Mouse (Mus musculus) kidney, adult 2 months (tissue): ENCODE measurements at regions not wholly inside any gene's neighbourhood (a gene's known extent, or its start where the extent isn't known, plus 50 kb on each side); places are given as distances from the start of the nearest gene placed in this dataset.

Experiments
- DNase-seq: peaks from one replicate; pipeline ENCODE4 v3.0.0; 2021
- H3K27ac ChIP-seq: fragments of 200-500 bp; 2 replicates; pipeline ENCODE4 v1.5.1; 2012; ENCODE audit warnings: low read depth, low read length, control low read depth, inconsistent platforms; ENCODE audit not compliant: insufficient read depth
- H3K27me3 ChIP-seq: fragments of 200-500 bp; replicated peaks from 2 replicates; pipeline ENCODE4 v1.6.1; 2012; ENCODE audit warnings: mild to moderate bottlenecking, moderate library complexity, low read length, inconsistent platforms; ENCODE audit not compliant: control insufficient read depth, insufficient read depth
- H3K36me3 ChIP-seq: fragments of 200-500 bp; 2 replicates; pipeline ENCODE4 v1.6.1; 2012; ENCODE audit warnings: mild to moderate bottlenecking, moderate library complexity, low read length, inconsistent platforms; ENCODE audit not compliant: control insufficient read depth, insufficient read depth
- H3K4me1 ChIP-seq: fragments of 200-500 bp; 2 replicates; pipeline ENCODE4 v1.6.1; 2011; ENCODE audit warnings: low read length; ENCODE audit not compliant: control insufficient read depth, insufficient read depth
- H3K4me3 ChIP-seq: fragments of 200-500 bp; 2 replicates; pipeline ENCODE4 v1.5.1; 2011; ENCODE audit warnings: mild to moderate bottlenecking, low read depth, low read length, control low read depth; ENCODE audit not compliant: insufficient read depth
- CTCF ChIP-seq: fragments of 200-500 bp; conservative IDR thresholded peaks from 2 replicates; pipeline ENCODE4 v1.5.1; 2011; ENCODE audit warnings: low read depth, mild to moderate bottlenecking, control low read depth, low read length, moderate library complexity, mixed read lengths; ENCODE audit not compliant: insufficient read depth, insufficient read length
- POLR2A ChIP-seq: fragments of 200-500 bp; IDR thresholded peaks from one replicate; pipeline ENCODE4 v1.6.1; 2011; ENCODE audit warnings: low read depth, low read length, control low read depth
- WGBS: fragments of 180-500 bp; shearing (Covaris S2); methylation state at CpG from one replicate; pipeline ENCODE4 v1.1.7; 2018; 5-methylcytosine and 5-hydroxymethylcytosine counted together

GRCm38 (mm10) chr9:58438071-58438858 lies 50.1 kb upstream of the Insyn1 start:
- Histone ChIP-seq H3K4me1 (no peaks in the 10 kb centered on the region), H3K27ac (no peak overlapping the region), H3K27me3 (no peaks in the 10 kb centered on the region), H3K36me3 (no peaks in the 10 kb centered on the region), H3K4me3 (no peak overlapping the region)
- no peak for DNase-seq
- 73% methylated on average over 7 of the region's 7 CpGs for whole genome bisulfite sequencing
- no peak for TF ChIP-seq POLR2A
- TF ChIP-seq CTCF, result no peak
